In the genomic region with DNA sequence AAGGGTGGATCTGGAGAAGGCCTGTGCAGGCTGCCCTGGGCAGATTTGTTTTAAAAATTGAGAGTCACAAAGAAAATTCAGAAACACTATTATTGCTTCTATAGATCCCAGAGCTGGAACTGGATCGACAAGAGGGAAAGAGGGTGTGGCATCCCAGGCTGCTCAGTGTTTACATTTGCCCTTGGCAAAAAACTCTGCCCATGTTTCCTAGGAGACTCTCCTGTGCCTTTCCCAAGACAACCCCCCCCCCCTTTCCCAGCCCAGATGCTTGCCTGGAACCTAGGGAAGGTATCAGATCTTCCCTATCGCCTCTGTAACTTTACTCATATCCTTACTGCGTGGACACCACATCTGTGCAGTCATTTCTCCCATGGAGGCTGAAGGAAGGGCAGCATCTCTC, we compare ENCODE assay signal across 19 mouse cellular contexts.
"Had no signal": no experiment of that assay in that cellular context is flagged by ENCODE, and none has a peak within 500 bp of the region (broad histone marks: within the 10 kb centered on the region; RNA-seq: fewer than 3 reads in every experiment).

No protein-coding gene starts in this region.

- H3K27ac ChIP-seq: kidney, postnatal 0 days; layer of hippocampus, adult 2 months; limb, embryonic 10.5 days; limb, embryonic 13.5 days; liver, embryonic 12.5 days; liver, embryonic 15.5 days; midbrain, embryonic 10.5 days; neural tube, embryonic 13.5 days had no signal

- H3K4me2 ChIP-seq: limb, embryonic 13.5 days; liver, embryonic 12.5 days; liver, embryonic 15.5 days; midbrain, embryonic 13.5 days; neural tube, embryonic 13.5 days had no signal

- H3K36me3 ChIP-seq: limb, embryonic 10.5 days; limb, embryonic 13.5 days; liver, embryonic 12.5 days; liver, embryonic 15.5 days; midbrain, embryonic 10.5 days; midbrain, embryonic 13.5 days; neural tube, embryonic 13.5 days had no signal

- H3K27me3 ChIP-seq: limb, embryonic 13.5 days; liver, embryonic 12.5 days; liver, embryonic 15.5 days; megakaryocyte, embryonic 14.5 days; midbrain, embryonic 13.5 days; neural tube, embryonic 13.5 days had no signal

- H3K4me1 ChIP-seq: limb, embryonic 10.5 days; limb, embryonic 13.5 days; liver, embryonic 12.5 days; liver, embryonic 15.5 days; megakaryocyte, embryonic 14.5 days had no signal

- ATAC-seq: intestine, postnatal 0 days; liver, embryonic 12.5 days; midbrain, embryonic 13.5 days; midbrain, embryonic 16.5 days had no signal

- H3K4me3 ChIP-seq: layer of hippocampus, adult 2 months; limb, embryonic 10.5 days; limb, embryonic 13.5 days; liver, embryonic 12.5 days; liver, embryonic 15.5 days; megakaryocyte, embryonic 14.5 days; midbrain, embryonic 10.5 days; midbrain, embryonic 13.5 days; myocyte; neural tube, embryonic 13.5 days had no signal

- DNase-seq: kidney, adult 2 months; kidney, postnatal 25 days; layer of hippocampus, adult 9-11 months; liver; lung, postnatal 10 days; thymus, postnatal 25 days had no signal

- H3K9me3 ChIP-seq: limb, embryonic 10.5 days; limb, embryonic 13.5 days; liver, embryonic 12.5 days; liver, embryonic 15.5 days; midbrain, embryonic 10.5 days; neural tube, embryonic 13.5 days had no signal

- H3K9ac ChIP-seq: limb, embryonic 13.5 days; liver, embryonic 12.5 days; liver, embryonic 15.5 days; midbrain, embryonic 13.5 days; neural tube, embryonic 13.5 days had no signal
